Mouse (Mus musculus) testis, adult 2 months (tissue): ENCODE results near the gene Pld6. TPM values are rescaled to one million over a fixed set of nuclear protein-coding genes. Genes with fewer than 3 reads are reported as not detected.

Experiments used
- H3K27ac ChIP-seq: fragments of 200-500 bp; 2 replicates; pipeline ENCODE4 v1.5.1; 2012; ENCODE audit warnings: low read depth, low read length; ENCODE audit not compliant: control insufficient read depth, insufficient read depth
- H3K27me3 ChIP-seq: fragments of 200-500 bp; 2 replicates; pipeline ENCODE4 v1.6.1; 2012; ENCODE audit warnings: mild to moderate bottlenecking, low read length, moderate library complexity; ENCODE audit not compliant: control insufficient read depth, insufficient read depth
- H3K36me3 ChIP-seq: fragments of 200-500 bp; 2 replicates; pipeline ENCODE4 v1.6.1; 2012; ENCODE audit warnings: mild to moderate bottlenecking, low read length; ENCODE audit not compliant: control insufficient read depth, insufficient read depth
- H3K4me1 ChIP-seq: fragments of 200-500 bp; 2 replicates; pipeline ENCODE4 v1.6.1; 2012; ENCODE audit warnings: low read length; ENCODE audit not compliant: control insufficient read depth, insufficient read depth
- H3K4me3 ChIP-seq: fragments of 200-500 bp; 2 replicates; pipeline ENCODE4 v1.5.1; 2012; ENCODE audit warnings: low read depth, mild to moderate bottlenecking, low read length, moderate library complexity, mixed read lengths; ENCODE audit not compliant: control insufficient read depth
- CTCF ChIP-seq: fragments of 200-500 bp; IDR thresholded peaks from 2 replicates; pipeline ENCODE4 v1.5.1; 2012; ENCODE audit warnings: low read depth, mild to moderate bottlenecking, inconsistent platforms, low read length, moderate library complexity; ENCODE audit not compliant: control insufficient read depth, insufficient read depth, insufficient replicate concordance
- POLR2A ChIP-seq: fragments of 200-500 bp; IDR thresholded peaks from 2 replicates; pipeline ENCODE4 v1.6.1; 2012; ENCODE audit warnings: low read depth, mild to moderate bottlenecking, inconsistent platforms, low read length, moderate library complexity; ENCODE audit not compliant: control insufficient read depth
- polyA plus RNA-seq: library from polyadenylated mRNA; depleted of rRNA; stranded (reverse); fragments of >200 nt; gene quantifications from 2 replicates; pipeline ENCODE4 v1.2.3, GENCODE M21; 2012

The Pld6 gene
- polyA plus RNA-seq, 1 experiment, result 110 TPM

DNA sequence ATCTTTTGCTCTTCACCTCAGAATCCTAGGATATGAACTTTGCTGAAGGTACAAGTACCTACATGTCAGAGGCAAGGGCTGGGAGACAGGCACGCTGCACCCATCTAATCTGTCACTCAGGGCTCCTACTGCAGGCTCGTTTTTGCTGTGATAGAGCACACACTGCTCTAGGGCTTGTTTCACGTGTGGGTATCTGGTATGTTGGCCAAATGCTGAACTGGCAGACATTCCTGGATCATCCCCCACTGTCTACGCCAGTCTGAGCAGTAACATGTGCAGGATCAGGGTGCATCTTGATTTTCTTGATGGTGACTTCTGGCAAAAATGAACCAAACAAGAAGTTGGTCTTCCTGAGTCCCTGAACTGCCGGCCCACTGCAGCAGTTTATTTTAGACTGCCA, 10.2 kb downstream of the Pld6 start:
- TF ChIP-seq CTCF (no peak), POLR2A (no peak)
- 0 out of 2 replicates have a peak, but pooled peaks cover 2% of the 10 kb centered on the region for H3K4me1 ChIP-seq
- no peaks in the 10 kb centered on the region for H3K27me3 ChIP-seq
- peaks cover 2% of the 10 kb centered on the region for H3K36me3 ChIP-seq
- no peak overlapping the region for H3K27ac ChIP-seq
- no peak overlapping the region for H3K4me3 ChIP-seq

DNA sequence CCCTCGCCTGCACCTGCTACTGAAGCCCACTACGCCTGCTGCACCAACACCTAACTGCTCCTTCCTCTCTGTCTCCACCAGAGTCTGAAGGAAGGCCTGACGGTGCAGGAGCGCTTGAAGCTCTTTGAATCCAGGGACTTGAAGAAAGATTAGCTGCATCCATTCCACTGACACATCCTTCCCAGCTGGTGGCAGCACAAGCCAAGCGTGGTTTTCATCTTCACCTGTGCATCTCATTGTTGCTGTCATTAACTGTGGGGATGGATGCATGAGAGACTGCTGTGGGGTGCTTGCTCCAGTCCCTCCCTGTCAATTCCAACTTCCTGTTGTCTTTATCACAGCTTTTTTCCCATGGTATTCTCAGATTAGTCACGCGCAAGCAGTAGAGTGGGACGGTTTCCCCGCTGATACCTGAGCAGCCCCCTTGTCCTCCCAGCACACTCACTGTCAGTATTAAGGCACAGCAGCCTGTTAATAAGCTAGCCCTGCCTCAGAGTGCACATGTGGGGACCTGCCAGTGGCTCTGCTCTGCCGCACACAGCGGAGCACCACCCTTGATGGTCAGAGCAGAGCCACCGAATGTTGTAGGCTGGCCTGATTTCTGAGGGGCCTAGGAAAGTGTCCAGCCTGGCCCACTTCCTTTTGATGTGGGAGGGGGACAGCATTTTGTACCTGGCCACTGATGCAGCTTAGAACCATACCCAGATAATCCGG, 11.9 kb downstream of the Pld6 start:
- TF ChIP-seq CTCF (no peak), POLR2A (no peak)
- no peaks in the 10 kb centered on the region for H3K27me3 ChIP-seq
- H3K36me3 ChIP-seq, result peaks cover 2% of the 10 kb centered on the region
- no peak overlapping the region for H3K27ac ChIP-seq
- H3K4me3 ChIP-seq, result no peak overlapping the region
- 0 out of 2 replicates have a peak, but pooled peaks cover 2% of the 10 kb centered on the region for H3K4me1 ChIP-seq

DNA sequence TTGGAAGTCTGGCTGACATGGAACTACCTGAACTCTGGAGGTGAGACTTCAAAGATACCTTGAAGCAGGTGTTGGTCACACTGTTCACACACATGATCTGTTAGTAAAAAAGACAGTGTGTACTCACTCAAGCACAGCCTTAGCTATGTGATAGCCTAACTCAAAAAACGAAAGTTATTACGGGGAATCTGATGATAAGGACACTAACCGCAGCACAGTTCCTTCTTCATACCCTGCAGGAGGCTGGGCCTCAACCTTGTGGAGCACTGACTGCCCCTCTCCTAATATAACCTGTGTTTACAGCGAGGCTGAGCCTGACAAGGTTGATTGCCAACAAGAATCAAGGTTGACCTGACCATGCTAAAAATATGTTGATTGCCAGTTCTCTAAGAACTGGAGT, 12.9 kb downstream of the Pld6 start:
- H3K4me3 ChIP-seq, result no peak overlapping the region
- H3K4me1 ChIP-seq, result 0 out of 2 replicates have a peak, but pooled peaks cover 2% of the 10 kb centered on the region
- H3K27ac ChIP-seq, result no peak overlapping the region
- TF ChIP-seq POLR2A, result no peak
- TF ChIP-seq CTCF, result no peak
- peaks cover 2% of the 10 kb centered on the region for H3K36me3 ChIP-seq
- H3K27me3 ChIP-seq, result no peaks in the 10 kb centered on the region

DNA sequence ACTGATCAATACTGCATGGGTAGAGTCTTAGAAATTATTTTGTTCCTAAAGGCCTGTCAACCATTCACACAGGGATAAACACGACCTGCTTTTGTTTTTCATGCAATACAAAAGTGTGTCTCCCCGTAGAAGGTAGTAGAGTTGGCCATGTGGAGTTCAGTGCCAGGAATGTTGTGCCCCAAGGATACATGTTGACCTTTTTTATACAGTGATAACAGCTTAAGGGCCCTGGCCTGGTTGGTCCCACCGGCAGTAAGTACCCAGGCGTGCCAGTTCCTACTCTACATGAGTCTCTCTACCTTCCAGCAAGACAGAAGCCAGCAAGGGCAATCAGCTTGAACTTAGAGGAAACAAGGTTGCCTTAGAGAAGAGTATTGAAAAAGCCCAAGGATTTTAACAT, 14.5 kb downstream of the Pld6 start:
- H3K4me1 ChIP-seq, result 0 out of 2 replicates have a peak, but pooled peaks cover 2% of the 10 kb centered on the region
- H3K36me3 ChIP-seq, result peaks cover 2% of the 10 kb centered on the region
- TF ChIP-seq CTCF, result no peak
- TF ChIP-seq POLR2A, result no peak
- no peak overlapping the region for H3K4me3 ChIP-seq
- no peaks in the 10 kb centered on the region for H3K27me3 ChIP-seq
- no peak overlapping the region for H3K27ac ChIP-seq

DNA sequence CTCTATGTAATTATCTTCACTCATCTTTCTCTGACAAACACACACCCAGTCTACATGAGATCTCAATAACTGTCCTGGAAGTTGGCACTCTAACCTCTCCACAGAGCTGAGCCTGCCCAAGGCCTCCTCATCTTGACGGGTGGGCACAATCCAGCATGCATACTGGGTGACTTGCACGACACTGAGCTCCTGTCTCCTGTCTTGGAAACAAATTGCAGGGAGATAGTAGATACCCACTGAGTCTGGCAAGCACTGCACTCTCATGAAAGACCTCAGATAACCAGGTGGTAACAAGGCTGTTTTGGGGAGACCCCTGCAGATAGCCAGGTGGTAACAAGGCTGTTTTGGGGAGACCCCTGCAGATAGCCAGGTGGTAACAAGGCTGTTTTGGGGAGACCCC, 15.2 kb downstream of the Pld6 start:
- H3K27ac ChIP-seq, result no peak overlapping the region
- no peak overlapping the region for H3K4me3 ChIP-seq
- H3K36me3 ChIP-seq, result peaks cover 2% of the 10 kb centered on the region
- 0 out of 2 replicates have a peak, but pooled peaks cover 2% of the 10 kb centered on the region for H3K4me1 ChIP-seq
- no peaks in the 10 kb centered on the region for H3K27me3 ChIP-seq
- TF ChIP-seq POLR2A, result no peak
- no peak for TF ChIP-seq CTCF

DNA sequence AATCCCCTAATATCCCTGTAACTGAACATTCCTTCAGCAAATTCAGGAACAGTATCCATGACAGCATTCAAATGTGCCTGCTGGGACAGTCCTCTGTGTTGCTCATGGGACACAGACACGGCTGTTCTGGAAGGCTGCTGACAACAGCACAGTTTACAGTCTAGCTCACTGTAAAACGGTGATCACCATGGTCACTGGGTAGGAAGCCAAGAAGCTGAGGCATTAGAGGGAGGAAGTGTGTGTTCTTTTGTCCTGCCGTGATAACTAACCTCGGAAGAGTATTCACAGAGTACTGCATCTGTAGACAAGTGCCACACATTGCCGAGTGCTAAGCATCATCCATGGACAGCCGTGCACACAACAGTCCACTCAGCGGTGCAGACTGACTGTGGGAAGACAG, 16.7 kb downstream of the Pld6 start:
- no peaks in the 10 kb centered on the region for H3K27me3 ChIP-seq
- no peak for TF ChIP-seq POLR2A
- TF ChIP-seq CTCF, result no peak
- no peak overlapping the region for H3K27ac ChIP-seq
- 0 out of 2 replicates have a peak, but pooled peaks cover 2% of the 10 kb centered on the region for H3K4me1 ChIP-seq
- no peak overlapping the region for H3K4me3 ChIP-seq
- peaks cover 2% of the 10 kb centered on the region for H3K36me3 ChIP-seq

DNA sequence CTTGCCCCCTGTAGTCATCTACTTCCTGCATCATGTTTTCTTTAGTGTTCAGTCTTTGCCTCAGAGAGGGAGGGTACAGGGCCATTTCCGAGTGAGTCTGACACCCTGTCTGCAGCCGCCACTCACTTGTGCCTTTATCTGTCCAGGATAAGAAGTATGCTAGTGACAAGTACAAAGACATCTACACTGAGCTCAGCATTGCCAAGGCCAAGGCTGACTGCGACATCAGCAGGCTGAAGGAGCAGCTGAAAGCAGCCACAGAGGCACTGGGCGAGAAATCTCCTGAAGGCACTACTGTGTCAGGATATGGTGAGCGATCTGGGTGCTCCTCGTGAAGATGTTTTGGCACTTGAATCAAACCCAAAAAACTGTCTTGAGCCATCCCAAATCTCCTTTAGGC, 17.7 kb downstream of the Pld6 start:
- peaks cover 2% of the 10 kb centered on the region for H3K36me3 ChIP-seq
- H3K4me1 ChIP-seq, result 0 out of 2 replicates have a peak, but pooled peaks cover 2% of the 10 kb centered on the region
- no peak overlapping the region for H3K27ac ChIP-seq
- TF ChIP-seq CTCF, result no peak
- no peak for TF ChIP-seq POLR2A
- no peak overlapping the region for H3K4me3 ChIP-seq
- no peaks in the 10 kb centered on the region for H3K27me3 ChIP-seq

DNA sequence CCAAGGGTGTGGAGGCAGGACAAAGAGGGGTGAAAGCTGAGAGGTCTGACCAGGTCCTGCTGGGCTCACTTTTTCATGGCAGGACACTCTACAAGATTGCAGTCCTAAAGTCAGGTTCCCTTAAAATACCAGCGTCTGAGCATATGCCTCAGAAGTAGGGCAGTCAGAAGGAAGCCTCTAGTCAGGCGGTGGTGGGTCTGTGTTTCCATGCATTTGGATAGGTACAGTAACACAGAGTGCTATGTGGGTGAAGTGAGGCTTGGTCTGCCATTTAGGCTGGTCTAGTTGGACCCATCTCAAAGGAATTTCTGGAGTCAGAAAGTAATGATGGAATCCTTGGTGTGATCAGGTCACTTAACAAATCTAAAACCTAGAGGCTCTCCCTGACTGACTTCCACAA, 18.1 kb downstream of the Pld6 start:
- TF ChIP-seq POLR2A, result no peak
- no peak for TF ChIP-seq CTCF
- H3K4me3 ChIP-seq, result no peak overlapping the region
- H3K36me3 ChIP-seq, result peaks cover 2% of the 10 kb centered on the region
- no peak overlapping the region for H3K27ac ChIP-seq
- no peaks in the 10 kb centered on the region for H3K27me3 ChIP-seq
- H3K4me1 ChIP-seq, result 0 out of 2 replicates have a peak, but pooled peaks cover 2% of the 10 kb centered on the region
